Mouse (Mus musculus) forebrain, embryonic 11.5 days (tissue): ENCODE results near the gene Gm20695. TPM values are rescaled to one million over a fixed set of nuclear protein-coding genes. Genes with fewer than 3 reads are reported as not detected.

ENCODE experiments used
- ATAC-seq: fragments of 200-750 bp; cut with Nextera tagmentation; replicated peaks from 2 replicates; pipeline ENCODE4 v1.8.0; 2017; ENCODE audit warnings: moderate TSS enrichment; ENCODE audit not compliant: low FRiP score
- DNase-seq: peaks from one replicate; pipeline ENCODE4 v3.0.0-alpha.2; 2017; ENCODE audit warnings: low spot score
- H3K27ac ChIP-seq: fragments of 300-500 bp; sonication (generic); 2 replicates; pipeline ENCODE4 v1.5.1; 2014; ENCODE audit warnings: low read depth, low read length
- H3K27me3 ChIP-seq: fragments of 300-500 bp; sonication (generic); 2 replicates; pipeline ENCODE4 v1.6.1; 2014; ENCODE audit warnings: mild to moderate bottlenecking, low read length, mixed read lengths; ENCODE audit not compliant: control insufficient read depth, insufficient read depth
- H3K36me3 ChIP-seq: fragments of 300-500 bp; sonication (generic); 2 replicates; pipeline ENCODE4 v1.6.1; 2014; ENCODE audit warnings: mild to moderate bottlenecking, low read length, moderate library complexity, mixed read lengths; ENCODE audit not compliant: control insufficient read depth, insufficient read depth
- H3K4me1 ChIP-seq: fragments of 300-500 bp; sonication (generic); replicated peaks from 2 replicates; pipeline ENCODE4 v1.6.1; 2014; ENCODE audit warnings: low read length, mixed read lengths; ENCODE audit not compliant: control insufficient read depth, insufficient read depth
- H3K4me2 ChIP-seq: fragments of 300-500 bp; sonication (generic); 2 replicates; pipeline ENCODE4 v1.6.1; 2014; ENCODE audit warnings: low read depth, mild to moderate bottlenecking, low read length, moderate library complexity, mixed read lengths; ENCODE audit not compliant: severe bottlenecking
- H3K4me3 ChIP-seq: fragments of 300-500 bp; sonication (generic); 2 replicates; pipeline ENCODE4 v1.5.1; 2014; ENCODE audit warnings: low read depth, low read length
- H3K9ac ChIP-seq: fragments of 300-500 bp; sonication (generic); 2 replicates; pipeline ENCODE4 v1.6.1; 2014; ENCODE audit warnings: low read length
- H3K9me3 ChIP-seq: fragments of 300-500 bp; sonication (generic); 2 replicates; pipeline ENCODE4 v1.6.1; 2016; ENCODE audit warnings: low read length, mixed read lengths; ENCODE audit not compliant: control insufficient read depth
- WGBS: fragments of 180-500 bp; shearing (Covaris S2); extraction: QIAGEN DNeasy Blood & Tissue Kit; methylation state at CpG from one replicate; pipeline ENCODE4 v1.1.7; 2014; 5-methylcytosine and 5-hydroxymethylcytosine counted together
- polyA plus RNA-seq: library from polyadenylated mRNA; unstranded; fragments of >200 nt; fragmentation: Nextera tagmentation; extraction: Ambion mirVana; gene quantifications from 2 replicates; pipeline ENCODE4 v1.2.1, GENCODE M21; 2014

Gene Gm20695
- polyA plus RNA-seq, 1 experiment from 2014 or later: 2.0 TPM

GRCm38 (mm10) chr16:3885065-3885670, 720 bp downstream of the Gm20695 start:
- DNase-seq (no peak), ATAC-seq (peak; percentile 6)
- Histone ChIP-seq H3K4me1 (peaks cover 4% of the 10 kb centered on the region; the same call in 1 of the 2 replicates), H3K9ac (peak overlapping the region; percentile 89), H3K27ac (peak overlapping the region; percentile 83; the same call in 1 of the 2 replicates), H3K4me3 (peak overlapping the region; percentile 86), H3K9me3 (no peaks in the 10 kb centered on the region), H3K27me3 (no peaks in the 10 kb centered on the region), H3K4me2 (peak overlapping the region; percentile 70), H3K36me3 (no peaks in the 10 kb centered on the region)
- WGBS: 8% methylated on average over 10 of the region's 10 CpGs

GRCm38 (mm10) chr16:3891621-3892295, 7.3 kb downstream of the Gm20695 start:
- Histone ChIP-seq H3K9ac (no peak overlapping the region), H3K27me3 (no peaks in the 10 kb centered on the region), H3K4me1 (no peaks in the 10 kb centered on the region), H3K9me3 (no peaks in the 10 kb centered on the region), H3K4me2 (no peak overlapping the region), H3K36me3 (no peaks in the 10 kb centered on the region), H3K4me3 (no peak overlapping the region), H3K27ac (no peak overlapping the region)
- 94% methylated on average over 14 of the region's 14 CpGs for WGBS
- ATAC-seq (no peak), DNase-seq (no peak)

- H3K4me2 ChIP-seq: no peak overlapping the region
- ATAC-seq: no peak
- no peaks in the 10 kb centered on the region for H3K36me3 ChIP-seq
- no peaks in the 10 kb centered on the region for H3K9me3 ChIP-seq
- H3K27ac ChIP-seq: no peak overlapping the region
- DNase-seq: no peak
- H3K27me3 ChIP-seq: no peaks in the 10 kb centered on the region
- WGBS: 92% methylated on average over 3 of the region's 3 CpGs
- no peak overlapping the region for H3K4me3 ChIP-seq
- H3K4me1 ChIP-seq: no peaks in the 10 kb centered on the region
- H3K9ac ChIP-seq: no peak overlapping the region
Observed at GRCm38 (mm10) chr16:3893739-3894138, 9.3 kb downstream of the Gm20695 start.

GRCm38 (mm10) chr16:3895173-3895792, 10.8 kb downstream of the Gm20695 start:
- no peak overlapping the region for H3K4me2 ChIP-seq
- H3K27me3 ChIP-seq: no peaks in the 10 kb centered on the region
- H3K4me3 ChIP-seq: no peak overlapping the region
- no peaks in the 10 kb centered on the region for H3K9me3 ChIP-seq
- WGBS: 81% methylated on average over 9 of the region's 9 CpGs
- peaks cover 8% of the 10 kb centered on the region; the same call in 1 of the 2 replicates for H3K36me3 ChIP-seq
- H3K9ac ChIP-seq: no peak overlapping the region
- ATAC-seq (no peak), DNase-seq (no peak)
- no peaks in the 10 kb centered on the region for H3K4me1 ChIP-seq
- no peak overlapping the region for H3K27ac ChIP-seq

GRCm38 (mm10) chr16:3896046-3896445, 11.6 kb downstream of the Gm20695 start:
- H3K27me3 ChIP-seq: no peaks in the 10 kb centered on the region
- H3K9ac ChIP-seq: no peak overlapping the region
- WGBS: 89% methylated on average over 6 of the region's 6 CpGs
- no peaks in the 10 kb centered on the region for H3K4me1 ChIP-seq
- H3K36me3 ChIP-seq: peaks cover 10% of the 10 kb centered on the region; the same call in 1 of the 2 replicates
- DNase-seq (no peak), ATAC-seq (no peak)
- no peak overlapping the region for H3K4me3 ChIP-seq
- no peaks in the 10 kb centered on the region for H3K9me3 ChIP-seq
- H3K27ac ChIP-seq: no peak overlapping the region
- H3K4me2 ChIP-seq: no peak overlapping the region

GRCm38 (mm10) chr16:3896553-3896952, 12.1 kb downstream of the Gm20695 start:
- Histone ChIP-seq H3K9ac (no peak overlapping the region), H3K9me3 (no peaks in the 10 kb centered on the region), H3K27me3 (no peaks in the 10 kb centered on the region), H3K4me1 (no peaks in the 10 kb centered on the region), H3K36me3 (peaks cover 10% of the 10 kb centered on the region; the same call in 1 of the 2 replicates), H3K4me3 (no peak overlapping the region), H3K27ac (no peak overlapping the region), H3K4me2 (no peak overlapping the region)
- ATAC-seq (no peak), DNase-seq (no peak)
- 84% methylated on average over 1 of the region's 1 CpGs for WGBS

GRCm38 (mm10) chr16:3907471-3907870, 23.0 kb downstream of the Gm20695 start:
- no peaks in the 10 kb centered on the region for H3K36me3 ChIP-seq
- H3K4me1 ChIP-seq: peaks cover 4% of the 10 kb centered on the region; the same call in 1 of the 2 replicates
- no peak overlapping the region for H3K27ac ChIP-seq
- no peaks in the 10 kb centered on the region for H3K9me3 ChIP-seq
- DNase-seq (no peak), ATAC-seq (no peak)
- H3K4me2 ChIP-seq: no peak overlapping the region
- no peak overlapping the region for H3K9ac ChIP-seq
- WGBS: 81% methylated on average over 2 of the region's 2 CpGs
- no peaks in the 10 kb centered on the region for H3K27me3 ChIP-seq
- no peak overlapping the region for H3K4me3 ChIP-seq

- peaks cover 4% of the 10 kb centered on the region; the same call in 1 of the 2 replicates for H3K4me1 ChIP-seq
- H3K4me2 ChIP-seq: peak within 1 kb of the TSS; percentile 60
- DNase-seq (peak; percentile 94), ATAC-seq (peak; percentile 98)
- peak within 1 kb of the TSS; percentile 63 for H3K9ac ChIP-seq
- no peaks in the 10 kb centered on the region for H3K27me3 ChIP-seq
- WGBS: under 1% methylated on average over 33 of the region's 33 CpGs
- H3K27ac ChIP-seq: peak within 1 kb of the TSS; percentile 63; the same call in 1 of the 2 replicates
- H3K4me3 ChIP-seq: peak within 1 kb of the TSS; percentile 44
- no peaks in the 10 kb centered on the region for H3K9me3 ChIP-seq
- no peaks in the 10 kb centered on the region; the same call in 1 of the 2 replicates for H3K36me3 ChIP-seq
Observed at GRCm38 (mm10) chr16:3908537-3909111, 24.2 kb downstream of the Gm20695 start, which contains the start of the genes 1700037C18Rik and Cluap1. Gene 1700037C18Rik, minus strand, starts transcription at chr16:3908689. Gene Cluap1, plus strand, starts transcription at chr16:3908801.
